Mouse (Mus musculus): ENCODE data around the gene Ago1. TPM values are rescaled to one million over a fixed set of nuclear protein-coding genes. Genes with fewer than 3 reads are reported as not detected.

Ago1 gene
- polyA plus RNA-seq, 1 experiment from 2014 or later = 8.0 TPM

GRCm38 (mm10) chr4:126465843-126466242 is 2.5 kb downstream of the Ago1 start:
- Histone ChIP-seq H3K4me2 (ENCODE audit: low read length) (peak overlapping the region; percentile 28), H3K4me1 (replicated peaks; ENCODE audit: control insufficient read depth, insufficient read depth, low read length) (peaks cover 36% of the 10 kb centered on the region), H3K36me3 (ENCODE audit: control insufficient read depth, insufficient read depth, low read length) (no peaks in the 10 kb centered on the region), H3K9me3 (ENCODE audit: control insufficient read depth, low read length) (no peaks in the 10 kb centered on the region), H3K4me3 (ENCODE audit: low read depth, low read length) (no peak overlapping the region), H3K27me3 (replicated peaks; ENCODE audit: control insufficient read depth, insufficient read depth, low read length) (no peaks in the 10 kb centered on the region), H3K27ac (ENCODE audit: low read depth) (0 out of 2 replicates have a peak overlapping the region, but pooled peaks have one; percentile 20), H3K9ac (ENCODE audit: low read length) (no peak overlapping the region)
- DNase-seq (ENCODE audit: low spot score) = peak; percentile 63
- WGBS = 13% methylated on average over 8 of the region's 8 CpGs
- ATAC-seq (replicated peaks; ENCODE audit: low FRiP score, low TSS enrichment, low read depth) = no peak

DNA sequence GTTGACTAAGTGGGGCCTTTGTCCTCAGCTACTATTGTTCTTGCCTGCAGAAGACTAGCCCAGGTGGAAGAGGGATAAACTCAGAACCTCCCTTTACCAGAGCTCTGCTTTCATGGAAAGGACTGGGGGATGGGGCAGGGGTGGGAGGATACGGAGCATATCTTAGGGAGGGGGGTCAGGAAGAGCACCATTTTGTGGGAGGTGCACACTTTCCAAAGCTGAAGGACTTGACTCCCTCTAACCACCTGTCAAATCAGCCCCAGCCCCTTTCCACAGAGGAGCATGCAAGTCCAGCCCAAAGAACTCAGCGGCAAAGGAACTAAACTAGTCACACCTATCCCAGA is 3.5 kb downstream of the Ago1 start:
- no peak for ATAC-seq (replicated peaks; ENCODE audit: low FRiP score, low TSS enrichment, low read depth)
- no peak for DNase-seq (ENCODE audit: low spot score)
- Histone ChIP-seq H3K4me2 (ENCODE audit: low read length) (no peak overlapping the region), H3K27ac (ENCODE audit: low read depth) (no peak overlapping the region), H3K4me1 (replicated peaks; ENCODE audit: control insufficient read depth, insufficient read depth, low read length) (peaks cover 36% of the 10 kb centered on the region), H3K9me3 (ENCODE audit: control insufficient read depth, low read length) (no peaks in the 10 kb centered on the region), H3K9ac (ENCODE audit: low read length) (no peak overlapping the region), H3K4me3 (ENCODE audit: low read depth, low read length) (no peak overlapping the region), H3K27me3 (replicated peaks; ENCODE audit: control insufficient read depth, insufficient read depth, low read length) (no peaks in the 10 kb centered on the region), H3K36me3 (ENCODE audit: control insufficient read depth, insufficient read depth, low read length) (peaks cover 1% of the 10 kb centered on the region)
- WGBS = 22% methylated on average over 2 of the region's 2 CpGs

GRCm38 (mm10) chr4:126464189-126464891 is 4.0 kb downstream of the Ago1 start:
- H3K4me1 ChIP-seq (replicated peaks; ENCODE audit: control insufficient read depth, insufficient read depth, low read length) = peaks cover 36% of the 10 kb centered on the region
- WGBS = 22% methylated on average over 4 of the region's 4 CpGs
- H3K4me2 ChIP-seq (ENCODE audit: low read length) = no peak overlapping the region
- no peak overlapping the region for H3K27ac ChIP-seq (ENCODE audit: low read depth)
- no peaks in the 10 kb centered on the region for H3K9me3 ChIP-seq (ENCODE audit: control insufficient read depth, low read length)
- ATAC-seq (replicated peaks; ENCODE audit: low FRiP score, low TSS enrichment, low read depth) (no peak), DNase-seq (ENCODE audit: low spot score) (no peak)
- no peak overlapping the region for H3K4me3 ChIP-seq (ENCODE audit: low read depth, low read length)
- no peak overlapping the region for H3K9ac ChIP-seq (ENCODE audit: low read length)
- H3K27me3 ChIP-seq (replicated peaks; ENCODE audit: control insufficient read depth, insufficient read depth, low read length) = no peaks in the 10 kb centered on the region
- peaks cover 6% of the 10 kb centered on the region for H3K36me3 ChIP-seq (ENCODE audit: control insufficient read depth, insufficient read depth, low read length)

DNA sequence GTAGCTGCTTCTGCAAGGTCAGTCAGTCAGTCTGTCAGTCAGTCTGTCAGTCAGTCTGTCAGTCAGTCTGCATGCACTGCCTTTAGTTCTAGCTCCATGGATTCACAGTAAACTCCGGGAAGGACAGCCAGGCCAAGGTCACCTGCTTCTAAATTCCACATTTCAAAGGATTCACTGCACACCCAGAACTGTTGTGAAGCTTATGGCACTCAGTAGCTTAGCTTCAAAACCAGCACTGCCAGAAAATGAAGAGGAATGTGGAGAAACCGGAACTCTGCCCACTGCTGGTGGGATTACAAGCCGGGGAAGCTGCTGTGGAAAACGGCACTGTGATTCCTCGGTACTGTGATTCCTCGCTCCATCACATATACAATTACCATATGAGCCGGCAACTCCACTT is 12.9 kb downstream of the Ago1 start:
- WGBS = 88% methylated on average over 7 of the region's 7 CpGs
- Histone ChIP-seq H3K36me3 (ENCODE audit: control insufficient read depth, insufficient read depth, low read length) (peaks cover 86% of the 10 kb centered on the region), H3K9me3 (ENCODE audit: control insufficient read depth, low read length) (no peaks in the 10 kb centered on the region), H3K27me3 (replicated peaks; ENCODE audit: control insufficient read depth, insufficient read depth, low read length) (no peaks in the 10 kb centered on the region), H3K4me2 (ENCODE audit: low read length) (no peak overlapping the region), H3K4me3 (ENCODE audit: low read depth, low read length) (no peak overlapping the region), H3K9ac (ENCODE audit: low read length) (no peak overlapping the region), H3K27ac (ENCODE audit: low read depth) (no peak overlapping the region), H3K4me1 (replicated peaks; ENCODE audit: control insufficient read depth, insufficient read depth, low read length) (no peaks in the 10 kb centered on the region)
- ATAC-seq (replicated peaks; ENCODE audit: low FRiP score, low TSS enrichment, low read depth) (no peak), DNase-seq (ENCODE audit: low spot score) (no peak)

- no peak overlapping the region for H3K4me2 ChIP-seq (ENCODE audit: low read length)
- no peaks in the 10 kb centered on the region for H3K4me1 ChIP-seq (replicated peaks; ENCODE audit: control insufficient read depth, insufficient read depth, low read length)
- H3K27me3 ChIP-seq (replicated peaks; ENCODE audit: control insufficient read depth, insufficient read depth, low read length) = no peaks in the 10 kb centered on the region
- ATAC-seq (replicated peaks; ENCODE audit: low FRiP score, low TSS enrichment, low read depth) (no peak), DNase-seq (ENCODE audit: low spot score) (no peak)
- H3K9me3 ChIP-seq (ENCODE audit: control insufficient read depth, low read length) = no peaks in the 10 kb centered on the region
- no peak overlapping the region for H3K4me3 ChIP-seq (ENCODE audit: low read depth, low read length)
- no peak overlapping the region for H3K9ac ChIP-seq (ENCODE audit: low read length)
- H3K27ac ChIP-seq (ENCODE audit: low read depth) = no peak overlapping the region
- 95% methylated on average over 5 of the region's 5 CpGs for WGBS
- peaks cover 87% of the 10 kb centered on the region for H3K36me3 ChIP-seq (ENCODE audit: control insufficient read depth, insufficient read depth, low read length)
These were observed 13.7 kb downstream of the Ago1 start for GRCm38 (mm10) chr4:126454547-126455254.

DNA sequence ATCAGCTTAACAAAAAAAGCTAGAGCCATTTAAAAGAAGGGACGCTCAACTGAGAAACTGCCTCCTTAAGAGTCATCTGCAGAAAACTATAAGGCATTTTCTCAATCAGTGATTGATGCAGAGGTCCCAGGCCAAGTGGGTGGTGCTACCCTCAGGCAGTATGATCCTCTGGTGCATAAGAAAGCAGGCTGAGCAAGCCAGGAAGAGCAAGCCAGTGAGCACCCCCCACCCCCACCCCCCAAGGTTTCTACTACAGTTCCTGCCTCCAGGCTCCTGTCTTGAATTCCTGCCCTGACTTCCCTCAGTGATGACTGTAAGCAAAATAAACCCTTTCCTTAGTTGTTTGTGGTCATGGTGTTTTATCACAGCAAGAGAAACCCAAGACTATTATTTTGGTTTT is 18.1 kb downstream of the Ago1 start:
- peaks cover 81% of the 10 kb centered on the region for H3K36me3 ChIP-seq (ENCODE audit: control insufficient read depth, insufficient read depth, low read length)
- WGBS = 92% methylated on average over 1 of the region's 1 CpGs
- no peak overlapping the region for H3K9ac ChIP-seq (ENCODE audit: low read length)
- H3K4me3 ChIP-seq (ENCODE audit: low read depth, low read length) = no peak overlapping the region
- ATAC-seq (replicated peaks; ENCODE audit: low FRiP score, low TSS enrichment, low read depth) (no peak), DNase-seq (ENCODE audit: low spot score) (no peak)
- H3K27me3 ChIP-seq (replicated peaks; ENCODE audit: control insufficient read depth, insufficient read depth, low read length) = no peaks in the 10 kb centered on the region
- H3K9me3 ChIP-seq (ENCODE audit: control insufficient read depth, low read length) = no peaks in the 10 kb centered on the region
- H3K27ac ChIP-seq (ENCODE audit: low read depth) = no peak overlapping the region
- H3K4me1 ChIP-seq (replicated peaks; ENCODE audit: control insufficient read depth, insufficient read depth, low read length) = no peaks in the 10 kb centered on the region
- H3K4me2 ChIP-seq (ENCODE audit: low read length) = no peak overlapping the region

DNA sequence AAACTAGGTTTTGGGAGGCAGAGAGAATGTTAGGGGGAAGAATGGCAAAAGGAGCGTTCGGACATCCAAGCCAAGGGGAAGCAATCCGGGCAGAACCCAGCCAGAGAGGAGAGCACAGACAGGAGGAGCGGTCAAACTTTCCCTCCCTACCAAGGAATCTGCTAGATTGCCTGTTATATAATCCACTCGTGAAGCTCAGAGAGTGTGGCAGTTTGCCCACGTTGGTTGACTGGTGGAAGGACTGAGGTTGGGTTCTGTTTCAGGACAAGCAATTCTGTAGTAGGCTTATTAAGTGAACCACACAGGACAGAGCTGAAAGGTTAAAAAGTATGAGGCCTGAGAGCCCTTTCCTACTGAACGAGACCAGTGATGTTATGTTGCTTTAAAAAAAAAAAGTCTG is 21.3 kb downstream of the Ago1 start:
- ATAC-seq (replicated peaks; ENCODE audit: low FRiP score, low TSS enrichment, low read depth) (no peak), DNase-seq (ENCODE audit: low spot score) (no peak)
- no peak overlapping the region for H3K9ac ChIP-seq (ENCODE audit: low read length)
- no peaks in the 10 kb centered on the region for H3K9me3 ChIP-seq (ENCODE audit: control insufficient read depth, low read length)
- H3K27me3 ChIP-seq (replicated peaks; ENCODE audit: control insufficient read depth, insufficient read depth, low read length) = no peaks in the 10 kb centered on the region
- H3K27ac ChIP-seq (ENCODE audit: low read depth) = no peak overlapping the region
- 85% methylated on average over 7 of the region's 7 CpGs for WGBS
- H3K4me3 ChIP-seq (ENCODE audit: low read depth, low read length) = no peak overlapping the region
- no peak overlapping the region for H3K4me2 ChIP-seq (ENCODE audit: low read length)
- H3K4me1 ChIP-seq (replicated peaks; ENCODE audit: control insufficient read depth, insufficient read depth, low read length) = no peaks in the 10 kb centered on the region
- peaks cover 66% of the 10 kb centered on the region for H3K36me3 ChIP-seq (ENCODE audit: control insufficient read depth, insufficient read depth, low read length)

GRCm38 (mm10) chr4:126444528-126444927 is 23.9 kb downstream of the Ago1 start:
- ATAC-seq (replicated peaks; ENCODE audit: low FRiP score, low TSS enrichment, low read depth) (no peak), DNase-seq (ENCODE audit: low spot score) (no peak)
- H3K9me3 ChIP-seq (ENCODE audit: control insufficient read depth, low read length) = no peaks in the 10 kb centered on the region
- no peaks in the 10 kb centered on the region for H3K27me3 ChIP-seq (replicated peaks; ENCODE audit: control insufficient read depth, insufficient read depth, low read length)
- H3K4me1 ChIP-seq (replicated peaks; ENCODE audit: control insufficient read depth, insufficient read depth, low read length) = no peaks in the 10 kb centered on the region
- H3K4me3 ChIP-seq (ENCODE audit: low read depth, low read length) = no peak overlapping the region
- 85% methylated on average over 3 of the region's 3 CpGs for WGBS
- no peak overlapping the region for H3K4me2 ChIP-seq (ENCODE audit: low read length)
- H3K36me3 ChIP-seq (ENCODE audit: control insufficient read depth, insufficient read depth, low read length) = peaks cover 71% of the 10 kb centered on the region
- H3K27ac ChIP-seq (ENCODE audit: low read depth) = no peak overlapping the region
- no peak overlapping the region for H3K9ac ChIP-seq (ENCODE audit: low read length)

GRCm38 (mm10) chr4:126438261-126438660 is 30.1 kb downstream of the Ago1 start:
- Histone ChIP-seq H3K36me3 (ENCODE audit: control insufficient read depth, insufficient read depth, low read length) (peaks cover 71% of the 10 kb centered on the region), H3K27me3 (replicated peaks; ENCODE audit: control insufficient read depth, insufficient read depth, low read length) (no peaks in the 10 kb centered on the region), H3K27ac (ENCODE audit: low read depth) (no peak overlapping the region), H3K4me2 (ENCODE audit: low read length) (no peak overlapping the region), H3K4me3 (ENCODE audit: low read depth, low read length) (no peak overlapping the region), H3K9me3 (ENCODE audit: control insufficient read depth, low read length) (no peaks in the 10 kb centered on the region), H3K4me1 (replicated peaks; ENCODE audit: control insufficient read depth, insufficient read depth, low read length) (no peaks in the 10 kb centered on the region), H3K9ac (ENCODE audit: low read length) (no peak overlapping the region)
- ATAC-seq (replicated peaks; ENCODE audit: low FRiP score, low TSS enrichment, low read depth) (no peak), DNase-seq (ENCODE audit: low spot score) (no peak)
- WGBS = 82% methylated on average over 5 of the region's 5 CpGs

All from intestine, embryonic 14.5 days (tissue).